Mouse (Mus musculus) ovary, postnatal 14 days (tissue): ENCODE measurements around the gene Il17c.
A peak's percentile ranks its signal among the peaks of the same experiment; 100 is the strongest.

Source experiments
- DNase-seq: peaks from one replicate; pipeline ENCODE4 v3.0.0; 2022; ENCODE audit warnings: low spot score

Il17c gene

GRCm38 (mm10) chr8:122459990-122460389, 38.2 kb downstream of the Il17c start:
- no peak for DNase-seq

GRCm38 (mm10) chr8:122460524-122461472, 39.0 kb downstream of the Il17c start, which contains the start of gene Snai3:
Gene Snai3, minus strand, starts transcription at chr8:122460733.
- DNase-seq, result peak; percentile 45

- DNase-seq, result no peak
Measured at GRCm38 (mm10) chr8:122461473-122462148, 39.8 kb downstream of the Il17c start.

- no peak for DNase-seq
Measured at GRCm38 (mm10) chr8:122462510-122462909, 40.7 kb downstream of the Il17c start.

GRCm38 (mm10) chr8:122463651-122464640, 42.1 kb downstream of the Il17c start:
- DNase-seq, result no peak

GRCm38 (mm10) chr8:122464985-122465384, 43.2 kb downstream of the Il17c start:
- no peak for DNase-seq

GRCm38 (mm10) chr8:122467816-122468215, 46.0 kb downstream of the Il17c start:
- DNase-seq, result no peak

- DNase-seq, result no peak
Measured at GRCm38 (mm10) chr8:122469407-122469806, 47.6 kb downstream of the Il17c start.

GRCm38 (mm10) chr8:122469965-122470364, 48.1 kb downstream of the Il17c start:
- DNase-seq, result no peak

- no peak for DNase-seq
Measured at GRCm38 (mm10) chr8:122470691-122471090, 48.9 kb downstream of the Il17c start.
